12 mouse cellular contexts compared by ENCODE assay signal in the genomic region with DNA sequence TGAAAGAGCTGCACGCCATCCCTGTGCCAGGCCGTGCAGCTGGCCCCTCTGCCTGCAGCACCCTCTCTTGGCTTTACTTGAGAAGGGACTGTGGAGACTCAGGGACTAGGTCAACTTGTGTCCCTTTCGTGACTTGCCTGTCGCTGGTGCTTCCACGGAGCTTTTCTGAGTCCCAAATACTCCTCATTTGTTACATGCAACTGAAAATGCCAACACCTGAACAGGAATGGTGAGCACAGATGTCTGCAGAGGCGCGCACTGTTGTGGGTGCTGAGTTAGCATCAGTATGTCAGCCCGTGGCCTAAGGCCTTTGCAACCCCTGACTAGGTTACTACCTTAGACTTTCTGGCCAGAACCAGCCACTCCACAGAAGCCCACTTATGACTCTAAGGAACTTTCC. TPM values are rescaled to one million over a fixed set of nuclear protein-coding genes. Genes with fewer than 3 reads are reported as not detected.
DNase-seq lines count a peak whose midpoint lies in the region; ATAC-seq and TF ChIP-seq lines count a peak whose summit lies in the region.
"Had no signal": no experiment of that assay in that cellular context is flagged by ENCODE, and none has a peak within 500 bp of the region (broad histone marks: within the 10 kb centered on the region; RNA-seq: fewer than 3 reads in every experiment).

No protein-coding gene starts in this region.

- intact Hi-C loops in heart, postnatal 10 days (cut with DNase I), result loop anchor here (1.0 to 10.0 kb wide), 3 partner anchors 127 to 703 kb away; no protein-coding TSS in a partner anchor
- intact Hi-C loops in left cerebral cortex, adult 2 months (cut with DNase I), result loop anchor here (1.0 to 10.0 kb wide), 5 partner anchors 35 to 707 kb away; a partner anchor contains a TSS
- intact Hi-C loops in left cerebral cortex, postnatal 25 days (cut with DNase I), result loop anchor here (1.0 to 5.0 kb wide), 3 partner anchors 55 to 135 kb away; a partner anchor contains a TSS

- no peak for TF ChIP-seq CTCF in left cerebral cortex, adult 2 months (IDR thresholded peaks at IDR 0.05)
- TF ChIP-seq CTCF in embryonic fibroblast, embryonic 13.5 days (IDR thresholded peaks at IDR 0.05; ENCODE audit: borderline replicate concordance, insufficient read depth, low read length), result no peak

- ATAC-seq in midbrain, embryonic 14.5 days (ENCODE audit: low FRiP score, low TSS enrichment), result no peak

- H3K4me1 ChIP-seq in embryonic fibroblast, embryonic 13.5 days (ENCODE audit: control insufficient read depth, insufficient read depth, low read length), result peaks cover 37% of the 10 kb centered on the region
- H3K4me1 ChIP-seq in midbrain, embryonic 14.5 days (ENCODE audit: control insufficient read depth, insufficient read depth, low read length), result peaks cover 14% of the 10 kb centered on the region

- no peaks in the 10 kb centered on the region for H3K9me3 ChIP-seq in midbrain, embryonic 14.5 days (ENCODE audit: control insufficient read depth, low read length)

- no peak for TF ChIP-seq POLR2A in embryonic fibroblast, embryonic 13.5 days (IDR thresholded peaks at IDR 0.05; ENCODE audit: low read depth, low read length)

- H3K27me3 ChIP-seq in midbrain, embryonic 14.5 days (ENCODE audit: control insufficient read depth, insufficient read depth, low read length), result no peaks in the 10 kb centered on the region
- H3K27me3 ChIP-seq: CH12.LX had no signal

- H3K4me3 ChIP-seq in left cerebral cortex, adult 2 months, result 0 out of 2 replicates have a peak overlapping the region, but pooled peaks have one; percentile 3
- no peak overlapping the region for H3K4me3 ChIP-seq in embryonic fibroblast, embryonic 13.5 days (ENCODE audit: insufficient read depth, low read length)
- no peak overlapping the region for H3K4me3 ChIP-seq in midbrain, embryonic 14.5 days (replicated peaks; ENCODE audit: low read depth, low read length)

- H3K36me3 ChIP-seq in midbrain, embryonic 14.5 days (ENCODE audit: control insufficient read depth, insufficient read depth, low read length), result no peaks in the 10 kb centered on the region

- no peak overlapping the region for H3K4me2 ChIP-seq in midbrain, embryonic 14.5 days (ENCODE audit: low read length)

- peak; percentile 73 for DNase-seq in heart, adult 11 months
- no peak for DNase-seq in heart, postnatal 10 days
- DNase-seq in left cerebral cortex, adult 2 months (ENCODE audit: extremely low spot score in 1 of 2, low spot score in 2 of 2), result no peak
- no peak for DNase-seq in left cerebral cortex, postnatal 25 days (ENCODE audit: low spot score in 2 of 2)
- no peak for DNase-seq in midbrain, embryonic 14.5 days
- DNase-seq in adrenal gland, adult 8-10 months, result no peak
- no peak for DNase-seq in thymus, postnatal 25 days
- DNase-seq: gastrocnemius, postnatal 10 days; thymus, postnatal 36 days had no signal

- peak overlapping the region; percentile 7; the same call in 1 of the 2 replicates for H3K9ac ChIP-seq in midbrain, embryonic 14.5 days (replicated peaks; ENCODE audit: low read length)

- WGBS in midbrain, embryonic 14.5 days, result 92% methylated on average over 8 of the region's 8 CpGs

- peak overlapping the region; percentile 94 for H3K27ac ChIP-seq in left cerebral cortex, adult 2 months
- H3K27ac ChIP-seq in embryonic fibroblast, embryonic 13.5 days (ENCODE audit: insufficient read depth, low read length), result peak overlapping the region; percentile 42
- peak overlapping the region; percentile 70 for H3K27ac ChIP-seq in midbrain, embryonic 14.5 days (replicated peaks; ENCODE audit: low read depth, low read length)

RNA-seq across cellular contexts. Expression of a gene that starts 35.2 kb away (rescaled TPM):
- 100 to 1,000 TPM; 352 to 420 TPM for total RNA-seq in heart, postnatal 10 days (2021)
- total RNA-seq in left cerebral cortex, adult 2 months (2021), result 10 to 100 TPM; 28.8 to 33.3 TPM
- 10 to 100 TPM; 31.7 to 36.9 TPM for total RNA-seq in left cerebral cortex, postnatal 25 days (2021)
- polyA plus RNA-seq in embryonic fibroblast, embryonic 13.5 days (2011; ENCODE audit: insufficient read length, low read depth, missing spikeins), result 1,166 and 1,394 TPM in 2 replicates
- polyA plus RNA-seq in midbrain, embryonic 14.5 days (2014; fragmentation: Nextera tagmentation; extraction: Ambion mirVana), result 52.6 and 105 TPM in 2 replicates
- total RNA-seq in adrenal gland, adult 8-10 months (2022), result 10 to 100 TPM; 21.2 to 45.6 (median 33.8) TPM

RNA-seq across cellular contexts. Expression of a gene that starts 49.1 kb away (rescaled TPM):
- under 1 TPM in 1 of 2 experiments, not detected in 1; 0.45 TPM for total RNA-seq in heart, postnatal 10 days (2021)
- total RNA-seq in left cerebral cortex, adult 2 months (2021), result not detected
- not detected for total RNA-seq in left cerebral cortex, postnatal 25 days (2021)
- polyA plus RNA-seq in embryonic fibroblast, embryonic 13.5 days (2011; ENCODE audit: insufficient read length, low read depth, missing spikeins), result not detected in 2 replicates
- 0.20 TPM in 1 of 2 replicates, not detected in the other for polyA plus RNA-seq in midbrain, embryonic 14.5 days (2014; fragmentation: Nextera tagmentation; extraction: Ambion mirVana)
- total RNA-seq in adrenal gland, adult 8-10 months (2022), result under 1 TPM in 2 of 4 experiments, not detected in 2; 0.29 to 0.75 TPM
- total RNA-seq: CH12.LX; left cerebral cortex, postnatal 4 days had no signal

RNA-seq across cellular contexts. Expression of a gene that starts 56.3 kb away (rescaled TPM):
- 100 to 1,000 TPM in 1 of 2 experiments, 10 to 100 TPM in 1; 89.1 to 116 TPM for total RNA-seq in heart, postnatal 10 days (2021)
- total RNA-seq in left cerebral cortex, adult 2 months (2021), result 100 to 1,000 TPM; 105 to 106 TPM
- 100 to 1,000 TPM; 101 to 106 TPM for total RNA-seq in left cerebral cortex, postnatal 25 days (2021)
- polyA plus RNA-seq in embryonic fibroblast, embryonic 13.5 days (2011; ENCODE audit: insufficient read length, low read depth, missing spikeins), result 103 and 112 TPM in 2 replicates
- 43.1 and 46.6 TPM in 2 replicates for polyA plus RNA-seq in midbrain, embryonic 14.5 days (2014; fragmentation: Nextera tagmentation; extraction: Ambion mirVana)
- total RNA-seq in adrenal gland, adult 8-10 months (2022), result 100 to 1,000 TPM; 130 to 206 (median 160) TPM

Comparison
In these comparisons a context has a peak if more than half of its experiments do, and no peak if none do; other contexts are left out.
1. H3K27ac ChIP-seq: peak in every context shown above with its lines; median percentile 94 in left cerebral cortex, adult 2 months; 70 in midbrain, embryonic 14.5 days; 42 in embryonic fibroblast, embryonic 13.5 days.
2. RNA of a gene that starts 35.2 kb away (total RNA-seq): 352 to 420 TPM in heart, postnatal 10 days; 21.2 to 45.6 TPM in adrenal gland, adult 8-10 months, 31.7 to 36.9 TPM in left cerebral cortex, postnatal 25 days and 28.8 to 33.3 TPM in left cerebral cortex, adult 2 months; every median in the first group is over 4 times any median in the second.